Mouse (Mus musculus): ENCODE measurements around the gene Zbtb7b. TPM values are rescaled to one million over a fixed set of nuclear protein-coding genes. Genes with fewer than 3 reads are reported as not detected.

Gene Zbtb7b
- total and polyA plus RNA-seq, 2 experiments from 2014 or later = 2.4 to 18.4 TPM

GRCm38 (mm10) chr3:89388134-89388881, 6.3 kb downstream of the Zbtb7b start:
- no peak for DNase-seq (ENCODE audit: low spot score)
- no peak overlapping the region for H3K4me2 ChIP-seq (ENCODE audit: low read depth, low read length)
- no peak overlapping the region for H3K27ac ChIP-seq (ENCODE audit: low read depth)
- 71% methylated on average over 11 of the region's 11 CpGs for WGBS
- H3K27me3 ChIP-seq (ENCODE audit: control insufficient read depth, insufficient read depth, low read length) = no peaks in the 10 kb centered on the region
- no peaks in the 10 kb centered on the region for H3K36me3 ChIP-seq (replicated peaks; ENCODE audit: control insufficient read depth, insufficient read depth, low read length)
- no peak overlapping the region for H3K9ac ChIP-seq (replicated peaks; ENCODE audit: low read depth, low read length)
- no peak overlapping the region for H3K4me3 ChIP-seq (ENCODE audit: low read depth, low read length)
- TF ChIP-seq EP300 (IDR thresholded peaks at IDR 0.05; ENCODE audit: low read depth) (no peak), CTCF (IDR thresholded peaks at IDR 0.05; ENCODE audit: low read depth) (no peak)
- H3K9me3 ChIP-seq (replicated peaks; ENCODE audit: control insufficient read depth, low read length) = no peaks in the 10 kb centered on the region
- no peak for ATAC-seq (ENCODE audit: insufficient read depth, low read depth)
- H3K4me1 ChIP-seq (ENCODE audit: control insufficient read depth, insufficient read depth) = peaks cover 24% of the 10 kb centered on the region

- DNase-seq (ENCODE audit: low spot score) (no peak), ATAC-seq (ENCODE audit: insufficient read depth, low read depth) (no peak)
- Histone ChIP-seq H3K36me3 (replicated peaks; ENCODE audit: control insufficient read depth, insufficient read depth, low read length) (no peaks in the 10 kb centered on the region), H3K4me2 (ENCODE audit: low read depth, low read length) (no peak overlapping the region), H3K9ac (replicated peaks; ENCODE audit: low read depth, low read length) (no peak overlapping the region), H3K4me3 (ENCODE audit: low read depth, low read length) (no peak overlapping the region), H3K4me1 (ENCODE audit: control insufficient read depth, insufficient read depth) (peaks cover 24% of the 10 kb centered on the region), H3K27me3 (ENCODE audit: control insufficient read depth, insufficient read depth, low read length) (no peaks in the 10 kb centered on the region), H3K9me3 (replicated peaks; ENCODE audit: control insufficient read depth, low read length) (no peaks in the 10 kb centered on the region), H3K27ac (ENCODE audit: low read depth) (no peak overlapping the region)
- WGBS = 93% methylated on average over 11 of the region's 11 CpGs
- TF ChIP-seq CTCF (IDR thresholded peaks at IDR 0.05; ENCODE audit: low read depth) = no peak
- no peak for TF ChIP-seq EP300 (IDR thresholded peaks at IDR 0.05; ENCODE audit: low read depth)
Measured at GRCm38 (mm10) chr3:89387632-89388031, 6.9 kb downstream of the Zbtb7b start.

- Histone ChIP-seq H3K27ac (ENCODE audit: low read depth) (no peak overlapping the region), H3K27me3 (ENCODE audit: control insufficient read depth, insufficient read depth, low read length) (no peaks in the 10 kb centered on the region), H3K4me1 (ENCODE audit: control insufficient read depth, insufficient read depth) (peaks cover 24% of the 10 kb centered on the region), H3K4me3 (ENCODE audit: low read depth, low read length) (no peak overlapping the region), H3K4me2 (ENCODE audit: low read depth, low read length) (no peak overlapping the region), H3K9me3 (replicated peaks; ENCODE audit: control insufficient read depth, low read length) (no peaks in the 10 kb centered on the region), H3K9ac (replicated peaks; ENCODE audit: low read depth, low read length) (no peak overlapping the region), H3K36me3 (replicated peaks; ENCODE audit: control insufficient read depth, insufficient read depth, low read length) (no peaks in the 10 kb centered on the region)
- TF ChIP-seq CTCF (IDR thresholded peaks at IDR 0.05; ENCODE audit: low read depth) (no peak), EP300 (IDR thresholded peaks at IDR 0.05; ENCODE audit: low read depth) (no peak)
- DNase-seq (ENCODE audit: low spot score) (no peak), ATAC-seq (ENCODE audit: insufficient read depth, low read depth) (no peak)
- WGBS = 76% methylated on average over 17 of the region's 17 CpGs
Measured at GRCm38 (mm10) chr3:89386438-89387420, 7.8 kb downstream of the Zbtb7b start.

GRCm38 (mm10) chr3:89385451-89385850, 9.1 kb downstream of the Zbtb7b start:
- 67% methylated on average over 11 of the region's 11 CpGs for WGBS

GRCm38 (mm10) chr3:89384331-89385076, 10.1 kb downstream of the Zbtb7b start:
- H3K4me3 ChIP-seq (ENCODE audit: low read depth, low read length) = no peak overlapping the region
- H3K27ac ChIP-seq (ENCODE audit: low read depth) = no peak overlapping the region
- WGBS = 84% methylated on average over 11 of the region's 12 CpGs
- DNase-seq (ENCODE audit: low spot score) (no peak), ATAC-seq (ENCODE audit: insufficient read depth, low read depth) (no peak)
- H3K9ac ChIP-seq (replicated peaks; ENCODE audit: low read depth, low read length) = no peak overlapping the region
- no peak overlapping the region for H3K4me2 ChIP-seq (ENCODE audit: low read depth, low read length)
- H3K4me1 ChIP-seq (ENCODE audit: control insufficient read depth, insufficient read depth) = 0 out of 2 replicates have a peak, but pooled peaks cover 8% of the 10 kb centered on the region
- peaks cover 11% of the 10 kb centered on the region for H3K36me3 ChIP-seq (replicated peaks; ENCODE audit: control insufficient read depth, insufficient read depth, low read length)
- H3K27me3 ChIP-seq (ENCODE audit: control insufficient read depth, insufficient read depth, low read length) = no peaks in the 10 kb centered on the region
- no peaks in the 10 kb centered on the region for H3K9me3 ChIP-seq (replicated peaks; ENCODE audit: control insufficient read depth, low read length)
- TF ChIP-seq CTCF (IDR thresholded peaks at IDR 0.05; ENCODE audit: low read depth) (no peak), EP300 (IDR thresholded peaks at IDR 0.05; ENCODE audit: low read depth) (no peak)

More at GRCm38 (mm10) chr3:89385451-89385850, 9.1 kb downstream of the Zbtb7b start:
- Histone ChIP-seq H3K9ac (replicated peaks; ENCODE audit: low read depth, low read length) (no peak overlapping the region), H3K9me3 (replicated peaks; ENCODE audit: control insufficient read depth, low read length) (no peaks in the 10 kb centered on the region), H3K4me2 (ENCODE audit: low read depth, low read length) (no peak overlapping the region), H3K4me1 (ENCODE audit: control insufficient read depth, insufficient read depth) (peaks cover 15% of the 10 kb centered on the region), H3K27me3 (ENCODE audit: control insufficient read depth, insufficient read depth, low read length) (no peaks in the 10 kb centered on the region), H3K36me3 (replicated peaks; ENCODE audit: control insufficient read depth, insufficient read depth, low read length) (peaks cover 6% of the 10 kb centered on the region), H3K27ac (ENCODE audit: low read depth) (no peak overlapping the region), H3K4me3 (ENCODE audit: low read depth, low read length) (no peak overlapping the region)
- ATAC-seq (ENCODE audit: insufficient read depth, low read depth) (no peak), DNase-seq (ENCODE audit: low spot score) (no peak)
- TF ChIP-seq CTCF (IDR thresholded peaks at IDR 0.05; ENCODE audit: low read depth) (no peak), EP300 (IDR thresholded peaks at IDR 0.05; ENCODE audit: low read depth) (no peak)
